Mouse (Mus musculus) T-helper 17 cell (primary cell): ENCODE measurements around the gene 4930550C14Rik.

Experiments used
- in situ Hi-C, 2 experiments: fragments of 300-600 bp; cut with MboI, MseI; formaldehyde crosslinking; loops; 1 replicate in 1 of 2; 2 replicates in 1 of 2; pipeline ENCODE4 v1.15.1; 2025; ENCODE audit warnings: high pct_unique_total_duplicates in 2 of 2

The 4930550C14Rik gene

GRCm38 (mm10) chr9:53404050-53404752 lies 2.1 kb downstream of the 4930550C14Rik start:
- in situ Hi-C loops = no loop called here

GRCm38 (mm10) chr9:53404753-53405722 lies 2.9 kb downstream of the 4930550C14Rik start:
- in situ Hi-C loops = no loop called here

DNA sequence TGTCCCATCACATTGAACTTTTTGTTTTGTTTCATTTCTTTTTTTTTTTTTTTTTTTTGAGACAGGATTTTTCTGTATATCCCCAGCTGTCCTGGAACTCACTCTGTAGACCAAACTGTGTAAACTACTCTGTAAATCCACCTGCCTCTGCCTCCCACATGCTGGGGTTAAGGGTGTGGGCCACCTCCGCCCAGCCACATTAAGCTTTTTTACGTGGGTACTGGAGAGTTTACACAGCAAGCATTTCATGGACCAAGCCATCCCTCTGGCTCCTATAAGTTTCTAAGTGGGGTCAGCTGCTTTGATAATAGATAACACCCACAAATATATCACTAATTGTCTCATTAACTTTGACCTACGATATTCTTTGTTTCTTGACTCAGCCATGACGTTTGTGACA lies 6.4 kb downstream of the 4930550C14Rik start:
- in situ Hi-C loops = no loop called here

- in situ Hi-C loops = no loop called here
Measured at GRCm38 (mm10) chr9:53408953-53409361, 6.8 kb downstream of the 4930550C14Rik start.

GRCm38 (mm10) chr9:53409427-53409826 lies 7.3 kb downstream of the 4930550C14Rik start:
- in situ Hi-C loops = no loop called here

DNA sequence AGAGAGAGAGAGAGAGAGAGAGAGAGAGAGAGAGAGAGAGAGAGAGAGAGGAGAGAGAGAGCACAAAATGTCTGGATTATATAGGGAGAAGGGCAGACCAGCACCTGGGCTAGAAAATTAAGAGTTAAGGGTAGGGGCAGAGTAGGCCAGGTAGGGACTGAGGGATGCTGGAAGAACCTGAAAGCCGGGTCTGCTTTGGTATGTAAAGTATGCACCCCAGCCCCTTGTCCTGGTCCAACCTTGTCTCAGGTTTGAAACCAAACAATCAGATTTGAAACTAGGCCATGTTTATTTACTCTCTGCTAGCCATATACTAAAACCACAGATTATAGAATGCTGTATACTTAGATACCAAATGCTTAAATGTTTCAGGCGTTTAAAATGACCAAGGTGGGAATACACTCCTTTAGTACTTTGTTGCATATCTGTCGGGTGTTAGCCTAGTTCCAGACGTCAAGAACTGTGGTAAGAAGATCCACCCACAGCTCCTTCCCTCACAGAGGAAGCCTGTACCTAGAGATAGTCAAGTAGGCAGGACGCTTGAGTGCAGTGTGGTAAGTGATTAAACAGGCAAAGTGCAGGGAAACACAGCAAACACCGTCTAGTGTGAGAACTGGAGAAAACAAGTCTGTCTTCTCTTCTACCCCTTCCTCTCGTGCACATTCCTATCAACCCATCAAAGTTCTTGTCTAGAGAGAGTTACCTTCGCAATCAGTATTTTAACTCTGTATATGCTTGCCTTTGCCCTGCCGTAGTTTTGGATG lies 20.2 kb downstream of the 4930550C14Rik start:
- in situ Hi-C loops = no loop called here

GRCm38 (mm10) chr9:53426726-53427125 lies 24.6 kb downstream of the 4930550C14Rik start:
- in situ Hi-C loops = no loop called here

GRCm38 (mm10) chr9:53427638-53428037 lies 25.5 kb downstream of the 4930550C14Rik start:
- in situ Hi-C loops = no loop called here

DNA sequence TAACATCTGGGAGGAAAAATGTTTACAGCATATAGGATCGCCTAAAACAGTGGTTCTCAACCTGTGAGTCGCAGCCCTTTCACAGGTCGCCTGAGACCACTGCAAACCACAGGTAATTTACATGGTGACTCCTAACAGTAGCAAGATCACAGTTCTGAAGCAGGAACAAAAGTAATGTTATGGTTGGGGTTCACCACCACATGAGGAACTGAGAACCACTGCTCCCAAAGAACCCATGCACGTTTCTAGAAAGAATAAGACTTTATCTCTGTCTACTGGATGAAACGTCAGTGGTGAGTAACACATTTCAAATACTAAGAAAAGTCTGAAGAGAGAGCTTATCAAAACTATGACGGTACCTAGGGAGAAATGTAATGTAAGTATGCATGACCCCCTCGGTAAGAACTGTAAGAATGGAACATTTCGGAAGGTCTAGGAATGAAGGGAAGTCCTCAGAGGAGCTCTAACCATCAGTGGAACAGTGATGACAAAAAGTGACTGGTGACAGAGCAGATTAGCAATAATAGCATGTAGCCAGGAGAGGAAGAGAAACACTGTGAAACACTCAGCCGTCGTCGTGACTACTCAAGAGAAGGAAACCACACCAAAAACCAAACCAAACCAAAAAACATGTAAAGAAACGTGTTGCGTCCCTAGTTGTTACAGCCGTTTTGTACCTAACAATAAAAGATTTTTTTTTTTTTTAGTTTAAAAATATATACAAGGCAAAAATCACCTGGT lies 33.9 kb downstream of the 4930550C14Rik start:
- in situ Hi-C loops = no loop called here

GRCm38 (mm10) chr9:53450609-53451008 lies 48.5 kb downstream of the 4930550C14Rik start:
- in situ Hi-C loops = no loop called here

DNA sequence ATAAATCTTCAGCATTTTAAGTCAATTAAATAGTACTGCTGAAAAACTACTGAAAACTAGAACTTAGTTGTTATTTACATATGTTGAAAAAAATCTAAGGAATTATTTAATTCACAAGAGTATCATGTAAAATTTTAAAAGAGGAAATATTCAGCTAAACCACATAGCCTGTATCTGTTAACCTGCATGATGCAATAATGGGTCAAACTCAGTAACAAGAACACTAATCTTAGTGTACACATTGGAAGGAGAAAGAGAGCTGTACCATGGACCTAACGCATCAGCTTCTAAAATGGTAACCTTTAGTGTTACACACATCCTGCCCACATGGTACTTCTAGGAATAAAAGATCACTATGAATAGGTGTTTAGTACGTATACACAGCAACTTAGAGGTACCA lies 49.9 kb downstream of the 4930550C14Rik start:
- in situ Hi-C loops = no loop called here

- in situ Hi-C loops = no loop called here
Measured at GRCm38 (mm10) chr9:53472806-53473518, 70.8 kb downstream of the 4930550C14Rik start.
